Mouse (Mus musculus) intestine, embryonic 15.5 days (tissue): ENCODE data around the gene Carns1. TPM values are rescaled to one million over a fixed set of nuclear protein-coding genes. Genes with fewer than 3 reads are reported as not detected.

Experiments
- ATAC-seq: fragments of 200-750 bp; cut with Nextera tagmentation; 2 replicates; pipeline ENCODE4 v1.8.0; 2017; ENCODE audit warnings: moderate TSS enrichment, moderate library complexity
- H3K27ac ChIP-seq: fragments of 300-500 bp; sonication (generic); 2 replicates; pipeline ENCODE4 v1.5.1; 2015; ENCODE audit warnings: mild to moderate bottlenecking, inconsistent platforms
- H3K27me3 ChIP-seq: fragments of 300-500 bp; sonication (generic); replicated peaks from 2 replicates; pipeline ENCODE4 v1.6.1; 2015; ENCODE audit warnings: inconsistent platforms
- H3K36me3 ChIP-seq: fragments of 300-500 bp; sonication (generic); 2 replicates; pipeline ENCODE4 v1.6.1; 2015; ENCODE audit warnings: inconsistent platforms
- H3K4me1 ChIP-seq: fragments of 300-500 bp; sonication (generic); replicated peaks from 2 replicates; pipeline ENCODE4 v1.6.1; 2015; ENCODE audit warnings: inconsistent platforms
- H3K4me2 ChIP-seq: fragments of 300-500 bp; sonication (generic); replicated peaks from 2 replicates; pipeline ENCODE4 v1.6.1; 2015; ENCODE audit warnings: mild to moderate bottlenecking, inconsistent platforms
- H3K4me3 ChIP-seq: fragments of 300-500 bp; sonication (generic); replicated peaks from 2 replicates; pipeline ENCODE4 v1.5.1; 2015; ENCODE audit warnings: inconsistent platforms
- H3K9ac ChIP-seq: fragments of 300-500 bp; sonication (generic); 2 replicates; pipeline ENCODE4 v1.6.1; 2015; ENCODE audit warnings: inconsistent platforms
- H3K9me3 ChIP-seq: fragments of 300-500 bp; sonication (generic); 2 replicates; pipeline ENCODE4 v1.6.1; 2016; ENCODE audit warnings: inconsistent platforms
- WGBS: fragments of 180-500 bp; shearing (Covaris S2); methylation state at CpG from one replicate; pipeline ENCODE4 v1.1.7; 2015; 5-methylcytosine and 5-hydroxymethylcytosine counted together
- polyA plus RNA-seq: library from polyadenylated mRNA; unstranded; fragments of >200 nt; fragmentation: Nextera tagmentation; extraction: Ambion mirVana; gene quantifications from 2 replicates; pipeline ENCODE4 v1.2.1, GENCODE M21; 2015

Carns1 gene
- polyA plus RNA-seq, 1 experiment from 2014 or later = 1.7 TPM

DNA sequence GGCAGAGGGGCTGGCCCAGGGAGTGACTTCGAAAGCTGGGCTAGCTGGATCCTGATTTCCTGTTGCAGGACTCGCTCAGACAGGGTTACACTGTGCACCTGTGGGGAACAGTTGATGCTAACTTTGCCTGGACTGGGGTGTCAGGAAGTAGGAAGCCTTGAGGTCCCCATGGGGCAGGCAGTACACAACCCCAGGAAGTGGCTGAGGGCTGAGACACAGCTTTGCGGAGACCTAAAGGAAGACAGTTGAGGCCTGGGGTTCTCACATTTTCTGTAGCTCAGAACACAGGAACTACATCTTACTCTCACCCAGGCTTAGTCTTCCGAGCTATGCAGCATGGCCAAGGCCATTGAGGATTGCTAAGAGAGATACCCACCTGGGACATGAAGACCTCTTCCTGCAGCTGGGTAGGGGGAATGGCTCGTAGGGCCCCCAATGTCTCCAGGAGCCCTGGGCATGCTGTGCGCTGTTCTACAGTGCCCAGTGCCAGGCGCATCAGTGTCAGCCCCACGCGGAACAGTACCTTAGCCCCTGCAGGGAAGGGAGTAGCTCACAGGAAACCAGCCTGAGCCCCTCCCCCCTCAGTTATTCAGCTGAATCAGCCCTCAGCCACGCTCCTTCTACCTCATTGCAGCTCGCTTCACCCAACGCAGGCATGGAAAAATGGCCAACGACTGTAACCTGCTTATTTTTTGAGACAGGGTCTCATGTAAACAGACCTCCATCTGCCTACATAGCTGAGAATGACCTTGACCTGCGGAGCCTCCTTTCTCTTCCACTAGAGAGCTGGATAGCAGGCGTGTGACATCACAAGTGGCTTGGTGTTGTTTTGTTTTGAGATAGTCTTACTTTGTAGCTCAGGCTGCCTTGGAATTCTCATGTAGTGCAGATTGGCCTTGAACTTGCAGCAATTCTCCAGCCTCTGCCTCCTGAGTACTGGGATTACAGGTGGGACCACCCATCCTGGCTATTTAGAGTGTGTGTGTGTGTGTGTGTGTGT is 10.0 kb upstream of the Carns1 start:
- no peaks in the 10 kb centered on the region for H3K9me3 ChIP-seq
- no peaks in the 10 kb centered on the region for H3K27me3 ChIP-seq
- no peak overlapping the region for H3K27ac ChIP-seq
- no peak; the same call in 1 of the 2 replicates for ATAC-seq
- H3K4me1 ChIP-seq = peaks cover 12% of the 10 kb centered on the region
- H3K9ac ChIP-seq = no peak overlapping the region
- 47% methylated on average over 15 of the region's 15 CpGs for WGBS
- H3K4me3 ChIP-seq = no peak overlapping the region
- H3K36me3 ChIP-seq = no peaks in the 10 kb centered on the region
- no peak overlapping the region for H3K4me2 ChIP-seq

DNA sequence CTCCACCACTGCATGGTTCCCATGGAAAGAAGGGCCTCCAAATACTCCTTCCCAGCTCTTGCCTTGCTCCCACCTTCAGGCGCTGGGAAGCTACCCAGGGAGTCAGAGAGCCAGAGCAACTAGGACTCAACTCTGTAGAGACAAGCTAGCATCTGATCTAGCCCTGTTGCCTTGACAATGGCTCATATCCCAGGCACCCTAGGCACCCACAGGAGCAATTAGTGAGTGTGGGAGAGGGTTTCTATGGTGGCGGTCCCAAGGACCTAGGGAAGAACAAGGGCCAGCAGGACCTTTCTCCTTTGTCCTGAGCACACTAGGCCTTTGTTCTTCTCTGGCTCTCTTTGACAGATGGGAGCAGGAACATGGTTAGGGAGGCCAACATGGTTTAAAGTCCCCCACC is 8.4 kb upstream of the Carns1 start:
- ATAC-seq = no peak
- WGBS = 81% methylated on average over 2 of the region's 2 CpGs
- no peak overlapping the region for H3K27ac ChIP-seq

DNA sequence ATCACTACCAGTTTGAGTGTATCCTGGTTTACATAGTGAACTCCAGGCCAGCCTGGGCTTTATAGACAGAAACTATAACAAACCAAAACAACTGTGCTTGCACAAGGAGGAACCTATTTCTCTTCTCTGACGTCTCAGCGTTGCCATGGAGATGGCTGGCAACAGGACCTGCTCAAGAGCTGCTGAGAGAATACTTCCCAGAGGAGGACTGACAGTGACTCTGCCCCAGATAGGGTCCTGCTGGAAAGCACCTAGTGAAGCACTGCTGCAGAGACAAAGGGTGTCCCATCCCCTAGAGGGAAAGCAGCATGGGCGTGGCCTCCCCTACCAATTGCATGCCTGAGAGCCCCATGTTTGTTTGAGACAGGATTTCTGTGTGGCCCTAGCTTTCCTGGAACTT is 6.6 kb upstream of the Carns1 start:
- Histone ChIP-seq H3K9ac (no peak overlapping the region), H3K36me3 (no peaks in the 10 kb centered on the region), H3K4me3 (no peak overlapping the region), H3K4me1 (peaks cover 12% of the 10 kb centered on the region), H3K27me3 (no peaks in the 10 kb centered on the region), H3K27ac (no peak overlapping the region), H3K4me2 (no peak overlapping the region), H3K9me3 (no peaks in the 10 kb centered on the region)
- ATAC-seq = peak; percentile 44
- 33% methylated on average over 3 of the region's 3 CpGs for WGBS

More for the DNA sequence above, 8.4 kb upstream of the Carns1 start:
- Histone ChIP-seq H3K27me3 (no peaks in the 10 kb centered on the region), H3K9ac (no peak overlapping the region), H3K4me2 (no peak overlapping the region), H3K9me3 (no peaks in the 10 kb centered on the region), H3K36me3 (no peaks in the 10 kb centered on the region), H3K4me3 (no peak overlapping the region), H3K4me1 (peaks cover 12% of the 10 kb centered on the region)

DNA sequence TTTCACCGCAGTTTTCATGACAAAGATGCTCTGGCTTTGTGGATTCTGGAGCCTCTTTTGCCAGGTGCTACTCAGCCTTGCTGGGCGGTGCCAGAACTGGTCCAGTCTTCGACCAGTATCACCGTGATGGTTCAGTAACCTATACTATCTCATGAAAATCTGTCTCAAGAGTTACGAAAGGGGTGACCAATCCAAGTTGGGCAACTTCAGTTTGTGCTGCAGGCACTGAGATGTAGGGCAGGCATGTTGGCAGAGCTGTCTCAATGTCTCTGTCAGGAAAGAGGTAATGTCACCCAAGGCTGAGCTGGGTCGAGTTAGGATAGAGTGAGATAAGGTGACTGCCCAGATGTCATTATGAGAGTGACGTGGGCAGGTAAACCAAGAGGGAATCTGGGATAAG is 5.1 kb upstream of the Carns1 start:
- Histone ChIP-seq H3K4me3 (no peak overlapping the region), H3K36me3 (no peaks in the 10 kb centered on the region), H3K9me3 (no peaks in the 10 kb centered on the region), H3K4me1 (peaks cover 18% of the 10 kb centered on the region), H3K9ac (no peak overlapping the region), H3K4me2 (no peak overlapping the region), H3K27ac (no peak overlapping the region), H3K27me3 (no peaks in the 10 kb centered on the region)
- 86% methylated on average over 7 of the region's 7 CpGs for WGBS
- no peak for ATAC-seq

DNA sequence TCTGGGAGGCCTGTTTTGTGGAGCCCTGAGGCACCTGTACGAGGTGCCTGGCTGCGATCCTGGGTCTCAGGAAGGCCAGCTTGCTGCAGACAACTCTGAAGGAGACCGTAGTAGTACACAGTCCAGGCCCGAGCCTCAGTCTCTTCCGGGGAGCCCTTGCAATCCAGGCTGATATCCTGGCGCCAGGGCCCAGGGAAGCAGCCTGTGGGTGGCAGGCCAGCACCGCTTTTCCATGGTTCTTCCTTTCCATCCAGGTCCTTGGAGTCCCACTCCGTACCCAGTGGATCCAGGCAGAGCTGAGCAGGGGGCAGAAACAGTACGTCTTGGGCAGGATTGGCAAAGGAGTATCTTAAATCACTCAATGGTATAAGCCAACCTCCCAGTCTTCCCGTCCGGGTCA is 2.4 kb downstream of the Carns1 start:
- WGBS = 58% methylated on average over 11 of the region's 11 CpGs

DNA sequence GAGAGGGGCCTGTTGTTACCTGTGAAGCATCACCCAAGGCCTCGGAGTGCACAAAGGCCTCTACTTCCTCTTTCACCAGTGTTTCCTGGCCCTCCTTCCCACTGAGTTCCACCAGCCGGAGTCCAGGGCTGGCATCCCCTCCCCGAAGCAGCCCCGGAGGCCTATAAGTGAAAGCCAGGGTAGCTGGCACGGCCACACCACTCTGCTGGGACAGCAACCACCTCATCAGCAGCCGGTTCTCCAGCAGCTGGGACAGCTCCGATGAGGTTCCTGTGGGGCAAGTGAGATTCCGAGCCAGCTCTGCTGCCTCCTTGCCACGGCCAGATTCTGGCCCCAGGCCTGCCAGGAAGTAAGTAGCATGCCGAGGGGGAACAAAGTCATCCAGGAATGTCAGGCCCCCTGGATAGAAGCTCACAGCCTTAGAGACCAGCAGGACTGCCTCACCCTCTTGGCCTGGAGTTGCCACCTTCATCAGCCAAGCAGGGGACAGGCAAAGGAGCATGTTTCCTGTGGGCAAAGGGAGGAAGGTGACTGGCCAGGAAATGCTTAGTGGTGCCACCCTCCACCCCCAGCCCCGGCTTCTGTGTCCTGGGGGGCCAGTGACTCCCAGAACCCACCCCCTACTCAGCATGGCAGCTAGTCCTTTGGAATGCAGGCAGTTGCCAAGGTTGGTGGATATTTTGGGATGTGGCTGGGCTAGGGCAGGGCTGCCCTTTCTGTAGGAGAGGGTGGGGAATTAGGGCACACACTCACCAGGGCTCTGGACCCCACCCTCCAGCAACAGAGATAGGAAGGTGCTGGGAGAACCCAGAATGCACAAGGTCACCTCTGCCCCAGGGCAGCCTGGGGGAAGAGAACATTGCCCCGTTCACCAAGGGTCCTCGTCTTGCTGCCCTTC is 3.6 kb downstream of the Carns1 start:
- Histone ChIP-seq H3K4me2 (no peak overlapping the region), H3K4me1 (peaks cover 25% of the 10 kb centered on the region), H3K27ac (no peak overlapping the region), H3K27me3 (no peaks in the 10 kb centered on the region), H3K9me3 (no peaks in the 10 kb centered on the region), H3K9ac (no peak overlapping the region), H3K4me3 (no peak overlapping the region), H3K36me3 (no peaks in the 10 kb centered on the region)
- WGBS = 67% methylated on average over 13 of the region's 13 CpGs
- ATAC-seq = no peak

More for the DNA sequence above, 2.4 kb downstream of the Carns1 start:
- H3K4me3 ChIP-seq = no peak overlapping the region
- H3K27me3 ChIP-seq = no peaks in the 10 kb centered on the region
- H3K4me1 ChIP-seq = peaks cover 25% of the 10 kb centered on the region
- ATAC-seq = no peak
- H3K36me3 ChIP-seq = no peaks in the 10 kb centered on the region
- H3K27ac ChIP-seq = no peak overlapping the region
- no peaks in the 10 kb centered on the region for H3K9me3 ChIP-seq
- H3K9ac ChIP-seq = peak overlapping the region; percentile 40; the same call in 1 of the 2 replicates
- H3K4me2 ChIP-seq = no peak overlapping the region

DNA sequence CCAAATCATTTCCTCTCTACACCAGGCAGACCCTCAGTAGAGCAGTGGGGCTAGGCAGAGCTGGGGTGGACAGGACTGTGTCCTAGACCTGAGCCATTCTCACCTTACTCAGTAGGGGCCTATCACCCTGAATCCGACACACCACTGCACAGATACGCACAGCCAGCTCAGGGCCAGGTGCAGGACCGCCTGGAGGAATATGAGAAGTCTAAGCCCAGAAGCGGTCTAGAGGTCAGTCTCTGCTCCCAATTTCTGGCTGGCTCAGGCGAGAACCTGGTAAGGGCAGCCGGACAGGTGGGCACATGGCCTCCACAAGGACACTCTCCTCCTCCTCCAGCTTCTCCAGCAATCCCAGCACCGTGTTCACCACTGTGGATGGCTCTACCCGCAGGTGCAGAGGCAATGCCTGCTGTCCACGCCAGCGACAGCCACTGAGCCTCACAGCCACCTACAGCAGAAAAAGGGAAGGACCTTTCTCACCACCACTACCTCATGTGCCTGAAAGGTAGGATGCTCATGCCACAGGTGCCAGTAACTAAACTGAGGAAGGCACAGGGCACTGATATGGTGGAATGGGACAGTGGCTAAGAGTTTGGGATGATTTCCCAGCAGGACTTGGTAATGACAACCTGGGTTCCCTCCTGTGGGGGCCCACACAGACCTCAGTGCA is 4.4 kb downstream of the Carns1 start:
- Histone ChIP-seq H3K9me3 (no peaks in the 10 kb centered on the region), H3K27me3 (no peaks in the 10 kb centered on the region), H3K9ac (no peak overlapping the region), H3K4me1 (peaks cover 23% of the 10 kb centered on the region), H3K4me3 (no peak overlapping the region), H3K27ac (no peak overlapping the region), H3K4me2 (no peak overlapping the region), H3K36me3 (no peaks in the 10 kb centered on the region)
- no peak for ATAC-seq
- 93% methylated on average over 10 of the region's 10 CpGs for WGBS

DNA sequence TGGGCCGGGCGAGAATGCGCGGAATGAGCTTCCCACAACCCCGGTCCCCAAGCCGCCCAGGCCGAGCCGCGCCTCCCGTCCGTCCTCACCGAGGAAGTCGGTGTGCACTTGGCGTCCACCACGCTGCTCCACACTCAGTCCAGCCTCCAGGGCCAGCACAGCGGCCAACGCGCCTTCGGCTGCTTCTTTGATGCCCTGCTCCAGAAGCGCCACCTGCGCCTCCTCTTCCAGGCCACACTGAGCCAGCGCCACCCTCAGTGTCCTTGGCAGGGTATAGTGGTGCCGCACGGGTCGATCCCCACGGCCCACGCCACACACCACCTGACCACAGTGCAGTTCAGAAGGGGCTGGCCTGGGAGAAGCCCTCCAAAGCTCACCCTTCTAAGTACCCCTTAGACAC is 5.5 kb downstream of the Carns1 start:
- Histone ChIP-seq H3K4me2 (peak overlapping the region; percentile 91), H3K27me3 (no peaks in the 10 kb centered on the region), H3K9me3 (no peaks in the 10 kb centered on the region), H3K9ac (peak overlapping the region; percentile 69), H3K36me3 (no peaks in the 10 kb centered on the region), H3K27ac (peak overlapping the region; percentile 85), H3K4me3 (peak overlapping the region; percentile 46), H3K4me1 (peaks cover 12% of the 10 kb centered on the region)
- peak; percentile 63 for ATAC-seq
- 9% methylated on average over 27 of the region's 27 CpGs for WGBS

DNA sequence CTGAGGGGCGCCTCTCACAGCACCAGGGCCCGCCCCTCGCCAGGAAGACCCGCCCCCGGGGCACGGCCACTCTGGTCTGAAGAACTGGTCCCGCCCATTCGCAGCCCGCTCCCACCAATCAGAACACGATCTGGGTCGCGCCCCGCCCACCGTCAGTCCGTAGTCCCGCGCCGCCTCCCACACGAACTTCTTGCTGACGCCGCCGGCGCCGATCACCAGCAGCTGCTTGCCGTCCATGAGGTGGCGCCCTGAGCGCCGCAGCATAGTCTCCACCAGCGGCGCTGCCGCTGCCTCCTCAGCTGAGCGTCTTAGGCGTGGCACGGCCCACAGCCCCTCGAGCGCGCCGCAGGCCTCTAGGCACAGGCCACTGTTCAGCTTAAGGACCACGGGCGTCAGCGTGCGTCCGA is 5.9 kb downstream of the Carns1 start:
- Histone ChIP-seq H3K4me3 (peak overlapping the region; percentile 46), H3K4me1 (peaks cover 12% of the 10 kb centered on the region), H3K9me3 (no peaks in the 10 kb centered on the region), H3K27me3 (no peaks in the 10 kb centered on the region), H3K9ac (peak overlapping the region; percentile 69), H3K4me2 (peak overlapping the region; percentile 91), H3K36me3 (no peaks in the 10 kb centered on the region), H3K27ac (peak overlapping the region; percentile 85)
- WGBS = under 1% methylated on average over 43 of the region's 43 CpGs
- ATAC-seq = peak; percentile 97

DNA sequence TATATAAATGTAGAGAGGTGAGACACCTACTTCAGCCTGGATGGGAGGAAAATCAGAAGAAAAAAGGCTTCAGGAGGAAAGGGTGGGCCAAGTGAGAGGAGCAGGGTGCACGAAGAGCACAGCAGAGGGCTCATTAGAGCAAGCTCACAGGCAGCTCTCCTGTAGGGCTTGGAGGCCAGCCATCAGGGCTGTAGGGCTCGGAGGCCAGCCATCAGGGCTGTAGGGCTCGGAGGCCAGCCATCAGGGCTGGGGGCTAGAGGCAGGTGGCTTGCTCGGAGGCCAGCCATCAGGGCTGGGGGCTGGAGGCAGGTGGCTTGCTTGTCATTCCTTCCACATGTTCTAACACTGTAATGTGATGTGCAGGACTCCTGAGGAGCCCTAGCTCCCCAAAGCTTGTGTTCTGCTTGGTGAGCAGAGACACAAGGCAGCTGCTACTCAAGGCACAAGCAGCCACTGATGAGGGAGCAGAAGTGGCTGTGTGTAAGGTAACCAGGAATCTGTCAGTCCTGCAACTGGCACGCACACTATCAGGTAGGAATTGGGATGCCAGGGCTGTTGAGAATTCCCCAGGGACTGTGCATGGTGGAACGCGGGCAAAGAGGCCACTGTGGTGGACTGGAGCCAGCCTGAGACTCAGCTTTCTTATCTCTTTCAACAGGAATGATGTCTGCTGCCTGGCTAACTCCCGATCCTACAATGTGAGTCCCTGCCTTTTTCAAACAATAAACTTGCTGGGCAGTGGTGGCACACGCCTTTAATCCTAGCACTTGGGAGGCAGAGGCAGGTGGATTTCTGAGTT is 8.4 kb downstream of the Carns1 start:
- no peaks in the 10 kb centered on the region for H3K27me3 ChIP-seq
- H3K4me1 ChIP-seq = peaks cover 22% of the 10 kb centered on the region
- H3K4me2 ChIP-seq = no peak overlapping the region
- H3K9me3 ChIP-seq = no peaks in the 10 kb centered on the region
- 72% methylated on average over 9 of the region's 9 CpGs for WGBS
- no peaks in the 10 kb centered on the region for H3K36me3 ChIP-seq
- ATAC-seq = no peak
- no peak overlapping the region for H3K4me3 ChIP-seq
- no peak overlapping the region for H3K27ac ChIP-seq
- H3K9ac ChIP-seq = no peak overlapping the region

DNA sequence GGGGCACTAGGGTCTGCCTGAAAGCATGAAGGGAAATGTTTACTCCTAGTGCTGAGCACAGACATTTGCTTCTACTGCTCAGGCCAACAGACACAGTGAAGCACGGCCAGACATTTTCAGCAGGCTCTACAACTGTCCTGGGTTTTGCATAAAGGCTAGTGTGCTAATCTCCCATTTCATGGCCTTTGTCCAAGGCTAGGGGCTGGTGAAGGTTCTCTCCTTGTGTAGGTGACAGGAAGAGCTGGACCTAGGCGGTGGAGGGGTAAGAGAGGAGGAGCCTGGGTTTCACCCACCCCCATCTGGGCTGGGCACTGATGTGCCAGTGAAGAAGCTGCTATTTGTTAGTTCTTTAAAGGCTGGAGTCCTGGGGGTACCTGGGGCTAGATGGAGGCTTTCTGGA is 10.6 kb downstream of the Carns1 start:
- Histone ChIP-seq H3K4me3 (no peak overlapping the region), H3K27ac (no peak overlapping the region), H3K4me2 (no peak overlapping the region), H3K9ac (no peak overlapping the region), H3K9me3 (no peaks in the 10 kb centered on the region), H3K27me3 (no peaks in the 10 kb centered on the region), H3K4me1 (peaks cover 12% of the 10 kb centered on the region), H3K36me3 (no peaks in the 10 kb centered on the region; the same call in 1 of the 2 replicates)
- ATAC-seq = no peak
- 78% methylated on average over 2 of the region's 2 CpGs for WGBS
